Mouse (Mus musculus): ENCODE measurements around the gene Tmem200b. TPM values are rescaled to one million over a fixed set of nuclear protein-coding genes. Genes with fewer than 3 reads are reported as not detected.

Tmem200b gene
- total RNA-seq, 2 experiments from 2014 or later, result not detected

GRCm38 (mm10) chr4:131940846-131941245 is 19.3 kb downstream of the Tmem200b start:
- no peak for ATAC-seq (replicated peaks; ENCODE audit: low FRiP score, poor library complexity, severe bottlenecking)

GRCm38 (mm10) chr4:131947848-131948247 is 26.3 kb downstream of the Tmem200b start:
- ATAC-seq (replicated peaks; ENCODE audit: low FRiP score, poor library complexity, severe bottlenecking), result no peak

GRCm38 (mm10) chr4:131949903-131950302 is 28.3 kb downstream of the Tmem200b start:
- ATAC-seq (replicated peaks; ENCODE audit: low FRiP score, poor library complexity, severe bottlenecking), result no peak

- ATAC-seq (replicated peaks; ENCODE audit: low FRiP score, poor library complexity, severe bottlenecking), result no peak
These were observed 29.1 kb downstream of the Tmem200b start for GRCm38 (mm10) chr4:131950657-131951056.

- no peak for ATAC-seq (replicated peaks; ENCODE audit: low FRiP score, poor library complexity, severe bottlenecking)
These were observed 35.6 kb downstream of the Tmem200b start for GRCm38 (mm10) chr4:131957161-131957560.

GRCm38 (mm10) chr4:131968873-131969272 is 47.3 kb downstream of the Tmem200b start:
- no peak for ATAC-seq (replicated peaks; ENCODE audit: low FRiP score, poor library complexity, severe bottlenecking)

- no peak for ATAC-seq (replicated peaks; ENCODE audit: low FRiP score, poor library complexity, severe bottlenecking)
These were observed 48.8 kb downstream of the Tmem200b start for GRCm38 (mm10) chr4:131970244-131970853.

Other genes starting within 250 kb of the Tmem200b start
- 11.2 TPM in 1 of 2 replicates, not detected in the other for gene Ptpru, start 83.5 kb upstream of the Tmem200b start, total RNA-seq (2015; ENCODE audit: low replicate concordance)
- 0.38 TPM in 1 of 2 replicates, not detected in the other for gene Ptpru, start 83.5 kb upstream of the Tmem200b start, total RNA-seq (2017; ENCODE audit: low replicate concordance)
- 12.6 and 14.3 TPM in 2 replicates for gene Mecr, start 78.3 kb upstream of the Tmem200b start, total RNA-seq (2015; ENCODE audit: low replicate concordance)
- 0.90 and 9.2 TPM in 2 replicates for gene Mecr, start 78.3 kb upstream of the Tmem200b start, total RNA-seq (2017; ENCODE audit: low replicate concordance)
- 85.9 and 87.9 TPM in 2 replicates for gene Srsf4, start 48.2 kb upstream of the Tmem200b start, total RNA-seq (2015; ENCODE audit: low replicate concordance)
- gene Srsf4, start 48.2 kb upstream of the Tmem200b start, total RNA-seq (2017; ENCODE audit: low replicate concordance), result 145 and 167 TPM in 2 replicates
- not detected in 2 replicates for gene Gm10300, start 152.9 kb downstream of the Tmem200b start, total RNA-seq (2015; ENCODE audit: low replicate concordance)
- gene Gm10300, start 152.9 kb downstream of the Tmem200b start, total RNA-seq (2017; ENCODE audit: low replicate concordance), result 0.64 and 1.4 TPM in 2 replicates
- gene Epb41, start 153.6 kb downstream of the Tmem200b start, total RNA-seq (2015; ENCODE audit: low replicate concordance), result 679 and 755 TPM in 2 replicates
- gene Epb41, start 153.6 kb downstream of the Tmem200b start, total RNA-seq (2017; ENCODE audit: low replicate concordance), result 876 and 895 TPM in 2 replicates
- gene Oprd1, start 222.7 kb downstream of the Tmem200b start, total RNA-seq (2015; ENCODE audit: low replicate concordance), result not detected in 2 replicates
- not detected in 2 replicates for gene Oprd1, start 222.7 kb downstream of the Tmem200b start, total RNA-seq (2017; ENCODE audit: low replicate concordance)